Mouse (Mus musculus) limb, embryonic 11.5 days (tissue): ENCODE data around the gene Cacna2d2. TPM values are rescaled to one million over a fixed set of nuclear protein-coding genes. Genes with fewer than 3 reads are reported as not detected.

Source experiments
- ATAC-seq: fragments of 200-750 bp; cut with Nextera tagmentation; 2 replicates; pipeline ENCODE4 v1.8.0; 2017; ENCODE audit warnings: low read depth; ENCODE audit not compliant: insufficient number of reproducible peaks, low FRiP score, low TSS enrichment
- DNase-seq: peaks from one replicate; pipeline ENCODE4 v3.0.0-alpha.2; 2015; ENCODE audit warnings: low spot score
- H3K27ac ChIP-seq: fragments of 300-500 bp; sonication (generic); replicated peaks from 2 replicates; pipeline ENCODE4 v1.5.1; 2014; ENCODE audit warnings: low read depth, mild to moderate bottlenecking, low read length
- H3K27me3 ChIP-seq: fragments of 300-500 bp; sonication (generic); 2 replicates; pipeline ENCODE4 v1.6.1; 2014; ENCODE audit warnings: mild to moderate bottlenecking, low read length, mixed read lengths; ENCODE audit not compliant: control insufficient read depth, insufficient read depth
- H3K36me3 ChIP-seq: fragments of 300-500 bp; sonication (generic); 2 replicates; pipeline ENCODE4 v1.6.1; 2014; ENCODE audit warnings: mild to moderate bottlenecking, low read length, moderate library complexity, mixed read lengths; ENCODE audit not compliant: control insufficient read depth, insufficient read depth
- H3K4me1 ChIP-seq: fragments of 300-500 bp; sonication (generic); 2 replicates; pipeline ENCODE4 v1.6.1; 2014; ENCODE audit warnings: low read length, mixed read lengths; ENCODE audit not compliant: control insufficient read depth, insufficient read depth
- H3K4me2 ChIP-seq: fragments of 300-500 bp; sonication (generic); 2 replicates; pipeline ENCODE4 v1.6.1; 2014; ENCODE audit warnings: low read depth, mild to moderate bottlenecking, moderate library complexity; ENCODE audit not compliant: severe bottlenecking
- H3K4me3 ChIP-seq: fragments of 300-500 bp; sonication (generic); 2 replicates; pipeline ENCODE4 v1.5.1; 2014; ENCODE audit warnings: low read depth, low read length
- H3K9ac ChIP-seq: fragments of 300-500 bp; sonication (generic); 2 replicates; pipeline ENCODE4 v1.6.1; 2014; ENCODE audit warnings: mild to moderate bottlenecking, low read length
- H3K9me3 ChIP-seq: fragments of 300-500 bp; sonication (generic); 2 replicates; pipeline ENCODE4 v1.6.1; 2016; ENCODE audit warnings: low read length; ENCODE audit not compliant: control insufficient read depth
- WGBS: fragments of 180-500 bp; shearing (Covaris S2); extraction: QIAGEN DNeasy Blood & Tissue Kit; methylation state at CpG from one replicate; pipeline ENCODE4 v1.1.7; 2014; 5-methylcytosine and 5-hydroxymethylcytosine counted together
- polyA plus RNA-seq: library from polyadenylated mRNA; unstranded; fragments of >200 nt; fragmentation: Nextera tagmentation; extraction: Ambion mirVana; gene quantifications from 2 replicates; pipeline ENCODE4 v1.2.1, GENCODE M21; 2014

Gene Cacna2d2
- polyA plus RNA-seq, 1 experiment from 2014 or later = 0.12 TPM

DNA sequence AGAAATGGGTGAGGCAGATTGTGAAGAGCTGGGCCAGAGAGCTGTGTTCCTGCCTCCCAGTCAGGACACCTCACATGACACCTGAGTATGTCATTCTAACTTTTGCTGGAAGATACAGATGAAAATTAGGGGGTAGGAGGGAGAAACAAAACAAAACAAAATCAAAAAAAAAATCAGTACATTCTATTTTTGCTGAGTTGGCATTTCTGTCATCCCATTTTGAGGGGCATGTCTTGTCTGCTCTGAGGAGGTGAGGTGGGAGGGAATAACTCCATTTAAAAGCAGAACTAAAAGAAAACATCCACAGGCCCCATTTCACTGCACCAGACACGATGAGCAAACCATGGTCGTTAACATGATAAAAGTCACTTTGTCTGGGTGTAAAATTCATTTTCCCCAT lies 11.1 kb upstream of the Cacna2d2 start:
- no peak overlapping the region for H3K4me3 ChIP-seq
- H3K9me3 ChIP-seq = no peaks in the 10 kb centered on the region
- H3K36me3 ChIP-seq = no peaks in the 10 kb centered on the region
- H3K27me3 ChIP-seq = peaks cover 20% of the 10 kb centered on the region
- H3K9ac ChIP-seq = no peak overlapping the region
- 62% methylated on average over 2 of the region's 2 CpGs for WGBS
- H3K4me2 ChIP-seq = no peak overlapping the region
- 0 out of 2 replicates have a peak, but pooled peaks cover 2% of the 10 kb centered on the region for H3K4me1 ChIP-seq
- H3K27ac ChIP-seq = no peak overlapping the region
- DNase-seq = no peak
- ATAC-seq = no peak

DNA sequence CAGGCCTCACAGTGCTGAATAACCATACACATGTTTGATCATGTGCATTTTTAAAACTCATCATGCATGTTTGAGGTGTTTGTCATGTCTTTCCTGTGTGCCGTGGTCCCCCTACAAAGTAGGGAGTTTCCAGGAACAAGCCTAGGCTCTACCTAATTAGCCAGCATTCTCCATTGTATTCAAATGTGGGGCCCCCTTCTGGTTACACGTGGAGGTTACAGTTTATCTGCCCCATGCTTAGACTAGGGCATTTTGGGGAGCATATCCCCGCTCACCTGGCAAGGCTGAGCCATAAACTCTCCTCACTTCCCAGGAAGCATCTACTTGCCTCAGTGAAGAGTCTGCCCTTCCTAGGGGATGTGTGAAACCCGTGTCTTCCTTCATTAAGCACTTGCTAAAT lies 3.0 kb upstream of the Cacna2d2 start:
- WGBS = 38% methylated on average over 4 of the region's 4 CpGs
- peaks cover 44% of the 10 kb centered on the region for H3K27me3 ChIP-seq
- H3K4me2 ChIP-seq = no peak overlapping the region
- ATAC-seq (no peak), DNase-seq (no peak)
- H3K4me3 ChIP-seq = no peak overlapping the region
- H3K4me1 ChIP-seq = peaks cover 5% of the 10 kb centered on the region; the same call in 1 of the 2 replicates
- H3K9me3 ChIP-seq = no peaks in the 10 kb centered on the region
- H3K36me3 ChIP-seq = no peaks in the 10 kb centered on the region
- no peak overlapping the region for H3K27ac ChIP-seq
- no peak overlapping the region for H3K9ac ChIP-seq

DNA sequence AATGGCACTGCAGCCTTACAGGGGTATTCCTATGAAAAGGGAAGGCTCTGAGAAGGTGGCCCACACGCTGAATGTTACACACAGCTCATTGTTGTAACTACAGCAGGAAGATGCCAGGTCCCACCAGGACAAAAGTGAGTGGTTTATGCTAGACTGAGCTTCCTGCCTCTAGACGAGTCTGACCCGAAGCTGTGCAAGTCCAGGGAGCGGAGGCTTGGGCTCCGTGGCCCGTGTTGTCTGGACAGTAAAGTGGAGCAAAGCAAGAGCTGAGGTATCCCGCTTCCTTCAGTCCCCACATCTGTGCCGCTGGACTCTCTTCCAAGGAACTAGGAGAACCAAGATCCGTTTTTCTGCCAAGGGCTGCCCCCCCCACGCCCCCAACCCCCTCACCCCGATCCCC lies 444 bp upstream of the Cacna2d2 start:
- ATAC-seq (no peak), DNase-seq (no peak)
- no peak overlapping the region for H3K27ac ChIP-seq
- no peaks in the 10 kb centered on the region for H3K36me3 ChIP-seq
- no peak overlapping the region for H3K9ac ChIP-seq
- H3K4me1 ChIP-seq = peaks cover 5% of the 10 kb centered on the region; the same call in 1 of the 2 replicates
- no peaks in the 10 kb centered on the region for H3K9me3 ChIP-seq
- peaks cover 65% of the 10 kb centered on the region for H3K27me3 ChIP-seq
- peak overlapping the region; percentile 56; the same call in 1 of the 2 replicates for H3K4me3 ChIP-seq
- H3K4me2 ChIP-seq = peak overlapping the region; percentile 100
- 32% methylated on average over 11 of the region's 11 CpGs for WGBS

DNA sequence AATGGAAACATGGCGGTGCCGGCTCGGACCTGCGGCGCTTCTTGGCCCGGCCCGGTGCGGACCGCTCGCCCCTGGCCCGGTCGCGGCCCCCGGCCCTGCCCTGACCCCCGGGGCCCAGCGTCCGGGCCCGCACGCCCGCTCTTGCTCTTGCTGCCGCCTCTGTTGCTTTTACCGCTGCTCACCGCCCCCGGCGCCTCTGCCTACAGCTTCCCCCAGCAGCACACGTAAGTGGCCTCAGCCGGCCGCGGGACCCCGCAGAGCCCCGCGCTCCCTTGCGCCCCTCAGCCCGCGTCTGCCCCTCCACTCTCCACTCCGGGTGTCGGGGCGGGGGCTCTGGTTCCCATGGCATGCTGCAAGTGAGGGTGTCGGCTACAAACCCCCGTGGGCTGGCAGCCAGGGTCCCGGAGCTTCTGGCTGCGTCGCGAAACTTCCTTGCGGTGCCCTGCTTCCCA lies 674 bp downstream of the Cacna2d2 start:
- peak overlapping the region; percentile 56 for H3K9ac ChIP-seq
- ATAC-seq (peak; percentile 49), DNase-seq (peak; percentile 52)
- WGBS = under 1% methylated on average over 42 of the region's 45 CpGs
- peak overlapping the region; percentile 56 for H3K4me3 ChIP-seq
- H3K4me1 ChIP-seq = peaks cover 5% of the 10 kb centered on the region; the same call in 1 of the 2 replicates
- H3K27ac ChIP-seq = no peak overlapping the region
- H3K4me2 ChIP-seq = peak overlapping the region; percentile 100
- no peaks in the 10 kb centered on the region for H3K36me3 ChIP-seq
- H3K9me3 ChIP-seq = no peaks in the 10 kb centered on the region
- peaks cover 65% of the 10 kb centered on the region for H3K27me3 ChIP-seq

DNA sequence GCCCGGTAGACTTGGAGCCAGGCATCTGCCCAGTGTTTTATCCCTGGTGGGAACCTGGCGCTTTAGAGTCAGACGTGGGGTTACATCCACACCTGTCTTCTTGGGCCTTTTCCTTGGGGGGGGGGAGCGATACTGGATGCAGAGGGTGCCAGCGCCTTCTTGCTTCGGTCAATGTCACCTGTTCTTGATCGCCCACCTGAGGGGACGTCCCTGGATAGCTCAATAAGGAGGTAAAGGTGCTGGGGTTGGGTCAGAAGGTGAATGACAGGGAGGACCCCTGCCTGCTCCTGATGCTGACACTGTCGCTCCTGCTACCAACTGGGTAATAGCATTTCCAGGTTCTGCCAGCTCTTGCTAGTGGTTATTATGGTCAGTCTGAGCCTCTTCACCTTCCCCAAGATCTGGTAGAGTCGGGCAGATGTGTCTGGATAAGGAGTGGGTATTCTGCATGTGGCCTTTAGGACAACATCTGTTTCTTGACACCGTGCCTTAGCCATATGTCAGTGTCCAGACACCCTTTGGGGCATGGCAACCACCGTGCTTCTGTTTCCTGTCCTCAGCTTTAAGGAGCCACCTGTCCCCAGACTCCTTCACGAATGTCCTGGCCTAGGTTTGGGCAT lies 1.4 kb downstream of the Cacna2d2 start:
- DNase-seq = no peak
- peaks cover 65% of the 10 kb centered on the region for H3K27me3 ChIP-seq

DNA sequence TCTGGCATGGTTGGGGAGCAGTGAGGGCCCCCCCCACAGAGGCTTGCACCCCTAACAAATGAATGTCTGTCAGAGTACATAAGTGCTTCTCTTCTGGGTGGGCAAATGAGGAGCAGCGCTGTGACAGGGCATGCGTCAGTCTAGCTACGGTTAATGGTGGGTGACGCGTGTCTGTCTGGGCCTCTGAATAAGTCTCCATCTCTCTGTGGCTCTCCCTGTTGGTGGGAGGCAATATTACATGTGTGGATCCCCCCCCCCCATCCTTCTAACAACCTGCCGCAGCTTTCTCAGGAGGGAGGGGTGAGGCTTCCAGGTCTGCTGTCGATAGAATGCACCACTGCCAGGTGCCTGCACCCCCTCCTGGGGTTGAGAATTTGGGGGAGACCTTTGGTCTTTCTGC lies 3.7 kb downstream of the Cacna2d2 start:
- Histone ChIP-seq H3K27me3 (peaks cover 52% of the 10 kb centered on the region), H3K4me3 (no peak overlapping the region), H3K4me1 (peaks cover 5% of the 10 kb centered on the region; the same call in 1 of the 2 replicates), H3K9ac (no peak overlapping the region), H3K9me3 (no peaks in the 10 kb centered on the region), H3K4me2 (no peak overlapping the region), H3K27ac (no peak overlapping the region), H3K36me3 (no peaks in the 10 kb centered on the region)
- 63% methylated on average over 7 of the region's 7 CpGs for WGBS
- ATAC-seq (no peak), DNase-seq (no peak)

More for the DNA sequence above, 1.4 kb downstream of the Cacna2d2 start:
- H3K36me3 ChIP-seq = no peaks in the 10 kb centered on the region
- H3K4me1 ChIP-seq = peaks cover 5% of the 10 kb centered on the region; the same call in 1 of the 2 replicates
- no peak for ATAC-seq
- no peak overlapping the region for H3K9ac ChIP-seq
- 8% methylated on average over 13 of the region's 13 CpGs for WGBS
- no peak overlapping the region for H3K27ac ChIP-seq
- peak overlapping the region; percentile 100 for H3K4me2 ChIP-seq
- H3K9me3 ChIP-seq = no peaks in the 10 kb centered on the region
- H3K4me3 ChIP-seq = peak overlapping the region; percentile 56

DNA sequence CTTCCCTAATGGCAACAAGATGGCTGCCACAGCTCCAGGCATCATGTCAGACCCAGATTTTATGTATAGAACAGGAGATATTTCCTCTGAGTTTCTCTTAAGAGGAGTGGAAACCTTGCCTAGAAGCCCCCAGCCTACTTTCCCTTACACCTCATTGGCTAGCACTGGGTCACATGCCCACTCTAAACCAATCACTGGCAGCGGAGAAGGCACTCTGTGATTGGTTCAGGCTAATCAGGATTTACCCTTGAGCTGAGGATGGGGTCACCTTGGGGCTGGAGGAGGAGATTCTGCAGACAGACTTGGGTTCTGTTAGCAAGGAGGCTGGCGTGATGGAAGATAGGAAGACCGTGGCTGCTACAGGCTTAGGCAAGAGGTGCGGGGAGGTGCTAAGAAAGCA lies 10.0 kb downstream of the Cacna2d2 start:
- H3K9ac ChIP-seq = no peak overlapping the region
- no peak overlapping the region for H3K27ac ChIP-seq
- H3K9me3 ChIP-seq = no peaks in the 10 kb centered on the region
- no peaks in the 10 kb centered on the region; the same call in 1 of the 2 replicates for H3K27me3 ChIP-seq
- 0 out of 2 replicates have a peak, but pooled peaks cover 3% of the 10 kb centered on the region for H3K4me1 ChIP-seq
- no peak overlapping the region for H3K4me3 ChIP-seq
- no peak overlapping the region for H3K4me2 ChIP-seq
- 74% methylated on average over 4 of the region's 4 CpGs for WGBS
- DNase-seq (no peak), ATAC-seq (no peak)
- H3K36me3 ChIP-seq = no peaks in the 10 kb centered on the region

DNA sequence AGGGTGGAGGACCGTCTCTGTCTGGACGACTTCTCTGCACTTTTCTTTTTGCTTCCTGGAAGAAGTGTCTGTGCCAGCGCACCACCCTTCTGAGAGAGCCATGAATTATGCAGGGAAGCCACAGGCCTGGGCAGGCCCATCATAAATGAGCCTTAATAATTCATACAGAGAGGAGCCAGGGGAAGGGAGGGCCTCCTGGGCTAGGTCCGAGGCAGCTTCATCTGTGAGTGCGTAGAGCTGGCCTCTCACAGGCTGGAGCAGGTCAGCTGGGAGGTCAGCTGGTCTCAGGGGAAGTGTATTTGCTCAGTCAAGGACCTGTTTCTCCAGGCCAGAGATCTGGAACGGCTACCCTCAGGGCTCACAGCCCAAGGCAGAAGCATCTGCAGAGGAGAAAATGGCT lies 17.7 kb downstream of the Cacna2d2 start:
- 0 out of 2 replicates have a peak, but pooled peaks cover 3% of the 10 kb centered on the region for H3K4me1 ChIP-seq
- no peak overlapping the region for H3K4me2 ChIP-seq
- H3K36me3 ChIP-seq = no peaks in the 10 kb centered on the region
- WGBS = 64% methylated on average over 6 of the region's 6 CpGs
- no peaks in the 10 kb centered on the region for H3K9me3 ChIP-seq
- DNase-seq (no peak), ATAC-seq (no peak)
- no peak overlapping the region for H3K4me3 ChIP-seq
- H3K27me3 ChIP-seq = 0 out of 2 replicates have a peak, but pooled peaks cover 3% of the 10 kb centered on the region
- H3K27ac ChIP-seq = no peak overlapping the region
- H3K9ac ChIP-seq = no peak overlapping the region
